Mouse (Mus musculus): Measurements from ENCODE around the gene Rgn.

GRCm38 (mm10) chrX:20572683-20573082, 23.1 kb downstream of the Rgn start:
- no peak for TF ChIP-seq POLR2A (IDR thresholded peaks at IDR 0.05; ENCODE audit: control insufficient read depth, low read depth, low read length)
- no peak for TF ChIP-seq CTCF (IDR thresholded peaks at IDR 0.05; ENCODE audit: control insufficient read depth, insufficient read depth, insufficient replicate concordance, low read depth, low read length)
